Mouse (Mus musculus) colon, adult 2 months (tissue): ENCODE results near the gene Gsg1l. TPM values are rescaled to one million over a fixed set of nuclear protein-coding genes. Genes with fewer than 3 reads are reported as not detected.

Experiments used
- polyA plus RNA-seq: library from polyadenylated mRNA; depleted of rRNA; stranded (reverse); fragments of >200 nt; gene quantifications from 2 replicates; pipeline ENCODE4 v1.2.3, GENCODE M21; 2012; rRNA removed

Gsg1l gene
- 0.50 and 0.69 TPM in 2 replicates for polyA plus RNA-seq

DNA sequence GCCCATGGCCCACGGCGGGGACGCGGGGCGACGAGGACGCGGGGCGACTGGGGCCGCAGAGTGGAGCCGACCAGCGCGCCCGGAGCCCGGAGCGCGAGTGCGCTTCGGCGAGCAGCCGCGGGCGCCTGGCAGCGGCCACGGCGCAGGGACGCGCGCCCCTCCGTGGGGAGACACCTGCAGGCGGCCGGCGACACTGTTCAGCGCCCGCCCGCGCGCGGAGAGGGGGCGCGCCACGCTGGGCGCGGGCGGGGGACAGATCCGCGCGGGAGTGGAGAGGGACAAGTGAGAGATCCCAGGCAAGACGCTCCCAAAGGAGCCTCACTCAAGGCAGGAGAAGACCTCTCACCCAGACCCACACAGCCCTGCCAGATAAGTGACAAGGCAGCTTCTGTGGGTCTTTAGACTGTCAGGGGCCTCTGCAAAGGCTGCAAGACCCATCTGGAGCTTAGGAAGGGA is at the start of gene Gsg1l:
Gsg1l (minus strand) TSS at position 126 of the 456 bp plus-strand sequence.

Other genes with a start within 250 kb of the Gsg1l start
- 118 and 143 TPM in 2 replicates for gene Xpo6, start 118.1 kb upstream of the Gsg1l start, polyA plus RNA-seq
- 16.6 and 16.8 TPM in 2 replicates for gene Sbk1, start 190.2 kb upstream of the Gsg1l start, polyA plus RNA-seq